Mouse (Mus musculus): ENCODE measurements at regions not wholly inside any gene's neighbourhood (a gene's known extent, or its start where the extent isn't known, plus 50 kb on each side); places are given as distances from the start of the nearest gene placed in this dataset.
"Not testable (repeated sequence)": the region's sequence is repeated elsewhere in the genome, so short reads cannot be mapped to it uniquely, and the experiment has no call there.

- no peak for DNase-seq
Measured at GRCm38 (mm10) chr1:181262496-181262895, 50.7 kb upstream of the Wdr26 start.

GRCm38 (mm10) chr1:181263216-181263615 is 51.4 kb upstream of the Wdr26 start:
- DNase-seq, result no peak

GRCm38 (mm10) chr1:181270469-181270868 is 58.7 kb upstream of the Wdr26 start:
- not testable (repeated sequence) for DNase-seq

- DNase-seq, result no peak
Measured at GRCm38 (mm10) chr1:181271164-181271563, 59.4 kb upstream of the Wdr26 start.

GRCm38 (mm10) chr1:181271821-181272220 is 60.0 kb upstream of the Wdr26 start:
- no peak for DNase-seq

- DNase-seq, result peak; percentile 88
Measured at GRCm38 (mm10) chr1:181272622-181273296, 61.0 kb upstream of the Wdr26 start.

GRCm38 (mm10) chr1:181273540-181274204 is 61.9 kb upstream of the Wdr26 start:
- DNase-seq, result no peak

GRCm38 (mm10) chr1:181280826-181281225 is 69.0 kb upstream of the Wdr26 start:
- no peak for DNase-seq

GRCm38 (mm10) chr1:181282986-181283385 is 69.4 kb upstream of the Cnih3 start:
- not testable (repeated sequence) for DNase-seq

- not testable (repeated sequence) for DNase-seq
Measured at GRCm38 (mm10) chr1:181283539-181283938, 68.9 kb upstream of the Cnih3 start.

- DNase-seq, result no peak
Measured at GRCm38 (mm10) chr1:181284301-181285197, 67.9 kb upstream of the Cnih3 start.

- DNase-seq, result no peak
Measured at GRCm38 (mm10) chr1:181285600-181285999, 66.8 kb upstream of the Cnih3 start.

- DNase-seq, result no peak
Measured at GRCm38 (mm10) chr1:181286146-181286545, 66.3 kb upstream of the Cnih3 start.

- DNase-seq, result no peak
Measured at GRCm38 (mm10) chr1:181287166-181287565, 65.3 kb upstream of the Cnih3 start.

GRCm38 (mm10) chr1:181289385-181290035 is 62.9 kb upstream of the Cnih3 start:
- no peak for DNase-seq

GRCm38 (mm10) chr1:181291202-181291601 is 61.2 kb upstream of the Cnih3 start:
- no peak for DNase-seq

- no peak for DNase-seq
Measured at GRCm38 (mm10) chr1:181291966-181292365, 60.5 kb upstream of the Cnih3 start.

- no peak for DNase-seq
Measured at GRCm38 (mm10) chr1:181293079-181293865, 59.2 kb upstream of the Cnih3 start.

- DNase-seq, result no peak
Measured at GRCm38 (mm10) chr1:181295651-181296050, 56.8 kb upstream of the Cnih3 start.

GRCm38 (mm10) chr1:181298063-181298462 is 54.4 kb upstream of the Cnih3 start:
- DNase-seq, result no peak

- DNase-seq, result no peak
Measured at GRCm38 (mm10) chr1:181299075-181299665, 53.3 kb upstream of the Cnih3 start.

Measured in gastrocnemius, postnatal 10 days (tissue).